Mouse (Mus musculus) testis, postnatal 10 days (tissue): ENCODE data around the gene Aldh3b3.
"Not testable (repeated sequence)": the region's sequence is repeated elsewhere in the genome, so short reads cannot be mapped to it uniquely, and the experiment has no call there.

Source experiments
- DNase-seq: peaks from one replicate; pipeline ENCODE4 v3.0.0; 2021; ENCODE audit warnings: low spot score

Aldh3b3 gene

DNA sequence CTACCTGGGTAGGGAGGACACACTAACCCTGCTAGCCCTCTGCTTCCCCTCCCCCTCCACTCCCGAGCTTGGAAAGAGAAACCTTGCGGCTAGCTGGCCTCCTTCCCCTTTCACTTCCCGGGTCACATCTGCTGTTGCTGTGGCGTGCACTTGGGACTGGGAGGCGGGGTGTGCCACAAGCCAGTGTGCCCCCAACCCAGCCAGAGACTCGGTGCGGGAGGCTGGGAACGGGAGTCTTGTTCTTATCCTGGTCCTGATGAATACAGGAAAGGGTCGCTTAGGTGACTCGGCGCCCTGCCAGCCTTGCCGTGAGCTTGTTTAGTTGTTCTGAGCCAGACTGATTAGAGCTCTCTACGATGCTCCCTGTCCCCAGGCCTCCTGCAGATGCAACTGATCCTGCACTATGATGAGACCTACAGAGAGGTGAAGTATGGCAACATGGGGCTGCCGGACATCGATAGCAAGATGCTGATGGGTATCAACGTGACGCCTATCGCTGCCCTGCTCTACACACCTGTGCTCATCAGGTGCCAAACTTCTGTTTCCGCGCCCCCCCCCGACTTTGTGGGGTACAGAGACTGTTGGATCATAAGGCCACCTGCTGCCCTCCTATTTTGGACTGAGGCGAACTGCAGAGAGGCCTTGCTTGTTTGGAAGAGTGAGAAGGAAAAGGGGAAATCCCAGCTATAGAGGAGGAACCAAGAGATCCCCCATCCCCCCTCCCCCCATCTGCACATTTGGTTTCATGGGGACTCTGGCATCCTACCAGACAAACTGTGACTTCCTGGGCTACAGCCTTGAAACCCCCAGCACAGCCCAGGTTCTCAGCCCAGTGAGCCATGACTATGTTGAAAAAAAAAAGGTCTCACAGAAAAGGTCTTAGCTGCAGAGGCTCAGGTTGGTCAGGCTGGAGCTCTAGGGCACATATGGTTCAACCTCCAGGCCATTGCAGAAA lies 22.3 kb upstream of the Aldh3b3 start:
- DNase-seq, result peak; percentile 75

DNA sequence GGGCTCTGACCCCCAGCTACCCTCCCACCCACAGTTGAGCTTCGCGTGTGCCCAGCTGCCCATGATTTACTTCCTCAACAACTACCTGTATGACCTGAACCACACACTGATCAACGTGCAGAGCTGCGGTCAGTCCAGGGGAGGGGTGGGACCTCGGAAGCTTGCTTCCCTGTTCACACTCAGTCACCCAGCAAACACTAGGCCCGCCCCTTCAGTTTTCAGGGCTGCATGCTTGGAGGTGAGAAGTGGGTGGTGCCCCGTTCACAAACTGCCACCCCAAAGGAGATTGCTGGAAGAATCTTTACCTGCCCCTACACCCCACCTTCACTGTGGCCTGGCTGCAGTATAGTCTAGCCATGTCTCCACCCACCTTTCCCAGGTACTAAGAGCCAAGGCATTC lies 16.1 kb upstream of the Aldh3b3 start:
- no peak for DNase-seq

DNA sequence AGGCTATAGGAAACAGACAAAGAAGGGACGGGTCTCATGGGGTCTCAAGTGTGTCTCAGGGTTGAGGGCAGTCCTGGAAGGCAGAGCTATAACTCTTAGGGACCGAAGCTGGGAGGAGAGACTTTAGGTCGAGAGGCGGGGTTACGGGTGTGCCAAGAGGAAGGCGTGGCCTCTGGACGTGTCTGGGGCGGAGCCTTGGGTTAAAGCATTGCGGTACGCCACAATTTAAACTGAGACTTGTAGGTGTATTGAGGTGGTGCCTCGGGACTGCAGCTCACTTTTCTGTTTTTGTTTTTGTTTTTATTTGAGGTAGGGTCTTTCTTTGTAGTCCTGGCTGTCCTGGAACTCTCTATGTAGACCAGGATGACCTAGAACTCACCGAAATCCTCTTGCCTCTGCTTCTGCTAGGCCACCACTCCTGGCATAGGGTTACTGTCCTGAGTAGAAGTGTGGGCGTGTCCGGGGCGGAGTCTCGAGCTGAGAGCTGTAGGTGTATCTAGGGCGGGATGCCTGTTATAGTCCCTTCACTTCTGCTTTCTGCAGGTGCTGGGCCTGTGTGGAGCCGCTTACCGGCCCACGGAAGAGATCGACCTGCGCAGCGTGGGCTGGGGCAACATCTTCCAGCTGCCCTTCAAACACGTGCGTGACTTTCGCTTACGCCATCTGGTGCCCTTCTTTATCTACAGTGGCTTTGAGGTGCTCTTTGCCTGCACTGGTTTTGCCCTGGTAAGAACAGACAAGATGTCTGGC lies 15.3 kb upstream of the Aldh3b3 start:
- no peak for DNase-seq

DNA sequence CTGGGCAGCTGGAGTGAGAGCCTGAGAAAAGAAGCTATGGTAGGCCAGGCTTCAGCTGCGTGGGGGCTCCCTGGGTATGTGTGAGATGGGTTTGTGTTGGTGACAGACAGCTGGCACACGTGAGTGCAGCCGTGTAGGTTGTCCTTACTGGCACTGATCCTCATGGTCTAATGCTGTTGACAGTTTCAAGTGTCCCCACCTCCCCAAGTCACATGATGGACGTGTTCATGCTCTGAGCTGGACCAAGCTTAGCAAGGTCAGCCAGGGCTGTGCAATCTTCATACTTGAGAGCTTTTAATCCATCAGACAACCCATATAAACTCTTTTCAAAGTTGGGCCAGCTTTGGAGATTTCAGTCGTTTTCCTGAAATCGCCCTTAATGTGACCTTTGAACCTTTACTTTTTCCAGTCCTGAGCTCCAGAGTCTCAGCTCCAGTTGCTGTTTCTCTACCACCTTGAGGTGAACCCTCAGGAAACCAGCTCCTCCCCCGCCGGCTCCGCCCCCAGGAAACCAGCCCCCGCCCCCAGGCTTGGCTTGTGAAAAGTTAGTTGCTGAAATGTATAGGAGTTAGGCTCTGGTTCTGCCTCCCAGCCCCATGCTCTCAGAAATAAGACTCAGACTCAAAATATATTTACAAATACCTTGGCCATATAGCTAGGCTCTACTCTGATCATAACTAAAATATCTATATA lies 12.4 kb upstream of the Aldh3b3 start:
- DNase-seq, result no peak

DNA sequence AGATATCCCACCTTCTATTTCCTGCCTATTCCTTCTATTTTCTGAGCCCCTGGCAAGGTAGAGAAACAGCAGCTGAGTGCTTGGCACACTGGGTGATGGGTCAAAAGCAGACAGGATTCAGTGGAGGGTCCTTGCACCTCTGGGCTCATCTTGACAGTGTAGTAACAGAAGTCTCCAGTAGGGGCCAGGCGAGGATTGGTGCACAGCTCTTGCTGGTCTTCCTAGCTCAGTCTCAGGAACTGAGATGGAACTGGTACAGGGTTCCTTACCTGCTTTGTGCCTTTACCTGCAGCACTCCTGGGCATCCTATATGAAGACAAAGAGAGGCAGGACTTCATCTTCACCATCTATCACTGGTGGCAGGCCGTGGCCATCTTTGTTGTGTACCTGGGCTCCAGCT lies 11.7 kb upstream of the Aldh3b3 start:
- DNase-seq, result peak; percentile 84

DNA sequence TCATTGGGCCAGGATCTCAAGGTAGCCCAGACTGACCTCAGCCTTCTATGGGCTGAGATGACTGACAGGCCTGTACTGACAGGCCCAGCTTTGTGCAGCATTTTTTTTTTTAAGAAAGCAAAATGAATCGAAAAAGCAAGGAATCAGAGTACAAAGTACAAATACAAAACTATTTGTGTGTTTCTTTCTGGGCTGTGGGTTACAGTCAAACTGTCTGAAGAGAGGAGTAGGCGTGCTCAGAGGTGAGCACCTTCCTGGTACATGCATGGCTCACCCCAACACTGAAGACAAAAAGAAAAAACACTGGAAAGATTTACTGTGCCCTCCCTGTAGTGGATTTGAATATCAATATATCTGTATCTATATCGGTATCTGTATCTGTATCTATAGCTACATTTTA lies 10.6 kb upstream of the Aldh3b3 start:
- DNase-seq, result no peak

DNA sequence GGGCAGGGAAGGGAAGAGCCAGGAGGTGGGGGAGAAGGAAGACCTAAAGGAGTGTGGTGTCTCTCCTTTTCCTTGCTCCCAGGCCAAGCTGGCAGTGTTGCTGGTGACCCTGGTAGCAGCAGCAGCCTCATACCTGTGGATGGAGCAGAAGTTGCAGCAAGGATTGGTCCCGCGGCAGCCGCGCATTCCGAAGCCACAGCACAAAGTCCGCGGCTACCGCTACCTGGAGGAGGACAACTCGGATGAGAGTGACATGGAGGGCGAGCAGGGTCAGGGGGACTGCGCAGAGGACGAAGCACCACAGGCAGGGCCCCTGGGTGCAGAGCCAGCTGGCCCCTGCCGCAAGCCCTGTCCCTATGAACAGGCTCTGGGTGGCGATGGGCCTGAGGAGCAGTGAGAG lies 9.9 kb upstream of the Aldh3b3 start:
- no peak for DNase-seq

DNA sequence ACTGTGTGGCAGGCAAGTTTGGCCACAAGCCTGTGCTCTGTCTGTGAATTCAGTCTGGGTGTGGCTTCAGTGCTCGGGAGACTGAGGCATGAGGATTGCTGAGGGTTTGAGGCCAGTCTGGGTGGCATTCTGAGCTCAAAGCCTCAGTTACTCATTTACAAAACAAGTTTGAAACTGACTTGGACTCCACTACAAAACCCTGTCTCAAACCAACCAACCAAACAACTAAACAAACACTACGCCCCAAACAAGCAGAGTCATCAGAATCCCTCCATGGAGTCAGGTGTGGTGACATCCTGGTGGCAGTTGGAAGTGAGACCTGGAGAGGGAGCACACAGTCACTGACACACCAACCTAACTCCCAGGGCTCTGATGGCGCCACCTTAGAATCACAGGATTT lies 8.1 kb upstream of the Aldh3b3 start:
- no peak for DNase-seq

DNA sequence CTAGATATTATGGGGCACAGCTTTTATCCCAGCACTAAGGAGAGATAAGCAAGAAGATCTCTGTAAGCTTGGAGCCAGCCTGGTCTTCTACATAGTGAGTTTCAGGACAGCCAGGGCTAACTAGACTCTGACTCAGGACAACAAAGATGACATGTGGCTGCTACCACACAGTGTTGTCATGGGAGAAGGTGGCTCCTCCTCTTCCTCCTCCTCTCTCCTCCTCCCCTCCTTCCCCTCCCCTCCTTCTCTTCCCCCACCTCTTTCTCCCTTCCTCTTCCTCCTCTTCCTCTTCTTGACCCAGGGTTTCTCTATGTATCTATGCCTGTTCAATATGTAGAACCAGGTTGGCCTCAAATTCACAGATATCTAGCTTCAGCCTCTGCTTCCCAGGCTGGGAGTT lies 7.0 kb upstream of the Aldh3b3 start:
- no peak for DNase-seq

DNA sequence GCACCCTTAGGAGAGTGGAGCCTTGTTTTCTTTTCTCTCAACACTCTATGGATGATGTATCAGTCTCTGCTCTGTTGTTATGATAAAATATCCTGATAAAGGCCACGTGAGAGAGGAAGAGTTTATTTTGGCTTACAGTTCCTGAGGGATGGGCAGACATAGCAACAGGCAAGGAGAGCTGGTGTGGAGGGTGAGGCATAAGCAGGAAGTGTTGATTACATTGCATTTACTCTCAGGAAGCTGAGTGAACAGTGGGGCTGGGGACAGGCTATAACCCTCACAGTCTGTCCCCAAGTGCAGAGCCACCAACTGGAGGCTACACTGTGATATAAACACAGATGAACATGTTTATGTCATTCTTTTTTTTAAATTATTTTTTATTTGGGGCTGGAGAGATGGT lies 6.3 kb upstream of the Aldh3b3 start:
- DNase-seq, result no peak

DNA sequence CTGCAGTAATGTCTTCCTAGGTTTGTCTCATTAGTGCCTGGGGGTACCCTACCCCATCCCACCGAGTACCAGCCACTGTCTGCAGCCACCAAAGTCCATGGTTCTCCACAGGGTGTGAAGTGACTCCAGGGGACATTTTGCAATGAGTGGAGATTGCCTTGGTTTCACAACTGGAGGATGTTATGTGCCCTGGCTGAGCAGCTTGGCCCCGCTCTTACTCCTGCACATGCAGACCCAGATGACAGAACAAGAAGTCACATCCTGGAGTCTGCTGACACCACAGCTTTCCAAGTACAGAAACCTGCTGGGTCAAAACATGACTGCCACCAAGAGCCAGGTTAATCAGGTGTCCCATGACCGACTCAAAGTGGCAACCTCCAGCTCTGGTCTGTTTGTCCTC lies 3.4 kb upstream of the Aldh3b3 start:
- DNase-seq, result no peak

DNA sequence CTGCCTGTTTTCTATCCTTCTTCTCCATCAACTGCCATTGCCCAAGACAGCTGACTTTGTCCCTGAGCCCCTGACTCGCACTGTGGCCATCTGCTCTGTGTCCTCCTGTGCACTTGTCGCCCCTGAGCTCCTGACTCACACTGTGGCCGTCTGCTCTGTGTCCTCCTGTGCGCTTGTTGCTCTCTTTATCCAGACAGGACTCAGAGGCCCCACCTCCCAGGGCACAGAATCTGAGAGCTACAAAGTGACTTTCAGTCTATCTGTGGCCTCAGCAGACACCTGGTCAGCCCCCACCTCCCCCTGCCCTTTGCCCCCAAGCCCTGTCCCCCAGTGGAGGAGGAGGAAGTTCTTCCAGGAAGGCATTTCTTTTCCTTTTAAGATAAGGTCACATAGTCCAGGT lies 2.6 kb upstream of the Aldh3b3 start:
- DNase-seq, result no peak

DNA sequence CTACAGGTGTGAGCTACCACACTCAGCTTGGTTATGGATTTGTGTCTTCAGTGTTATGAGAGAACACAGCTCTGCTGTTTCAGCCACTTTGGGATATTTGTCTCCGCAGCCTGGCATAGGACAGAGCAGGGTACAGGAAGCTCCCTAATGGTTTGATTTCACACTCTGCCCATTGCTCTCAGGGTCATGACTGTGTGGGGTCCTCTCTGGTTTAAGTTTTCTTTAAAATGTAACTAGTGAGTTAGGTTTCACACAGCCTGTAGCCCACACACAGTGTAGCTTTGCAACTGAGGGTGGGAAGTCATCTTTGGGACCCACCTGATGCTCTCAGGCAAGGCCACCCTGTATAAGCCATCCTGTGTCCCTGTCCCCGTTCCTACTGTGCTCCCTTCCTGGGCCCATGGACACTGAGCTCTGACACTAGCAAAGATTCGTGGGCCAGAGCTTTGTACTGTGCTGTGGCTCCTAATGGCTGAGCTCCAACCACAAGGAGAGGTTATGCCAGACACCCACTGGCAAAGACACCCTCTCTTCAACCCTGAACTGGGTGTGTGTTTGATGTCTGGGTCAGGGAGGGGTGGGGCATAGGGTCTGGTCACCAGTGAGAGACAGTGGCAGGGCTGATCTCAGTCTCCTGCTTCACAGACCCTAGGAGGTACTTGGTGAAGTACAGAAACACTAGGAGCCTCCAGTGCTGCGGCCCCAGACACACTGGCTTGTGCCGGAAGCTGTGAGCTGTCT lies 979 bp upstream of the Aldh3b3 start:
- DNase-seq, result not testable (repeated sequence)

DNA sequence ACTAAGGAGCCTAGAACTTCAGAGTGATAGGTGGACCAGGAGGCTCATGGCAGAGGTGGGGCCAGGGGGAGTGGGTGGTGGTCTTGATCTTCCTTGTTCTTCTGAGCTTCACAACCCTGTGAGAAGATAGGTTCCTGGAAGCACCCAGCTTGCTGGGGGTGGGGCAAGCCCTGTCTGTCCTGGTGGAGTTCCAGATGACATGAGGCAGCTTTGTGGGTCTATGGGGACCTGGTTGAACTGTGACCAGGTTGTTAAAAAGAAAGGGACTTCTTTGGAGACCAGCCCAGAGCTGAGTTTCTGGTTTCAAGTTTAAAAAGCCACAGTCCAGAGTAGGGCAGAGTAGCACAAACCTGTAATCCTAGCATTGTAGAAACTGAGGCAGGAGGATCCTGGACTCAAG lies 585 bp downstream of the Aldh3b3 start:
- no peak for DNase-seq

DNA sequence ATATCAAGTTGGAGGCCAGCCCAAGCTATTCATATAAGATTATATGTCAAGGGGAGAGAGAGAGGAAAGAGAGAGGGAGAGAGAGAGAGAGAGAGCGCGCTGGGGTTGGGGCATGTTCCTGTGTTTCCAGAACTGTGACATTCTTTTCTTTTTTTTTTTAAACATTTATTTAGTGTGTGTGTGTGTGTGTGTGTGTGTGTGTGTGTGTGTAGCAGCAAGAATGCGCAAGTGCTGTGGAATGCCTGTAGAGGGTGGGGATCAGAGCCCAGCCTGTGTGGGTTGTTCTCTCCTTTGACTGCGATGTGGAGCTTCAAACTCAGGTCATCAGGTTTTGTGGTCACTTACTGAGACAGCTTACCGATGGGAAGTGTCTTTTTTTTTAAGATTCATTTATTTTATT lies 1.8 kb downstream of the Aldh3b3 start:
- DNase-seq, result no peak

DNA sequence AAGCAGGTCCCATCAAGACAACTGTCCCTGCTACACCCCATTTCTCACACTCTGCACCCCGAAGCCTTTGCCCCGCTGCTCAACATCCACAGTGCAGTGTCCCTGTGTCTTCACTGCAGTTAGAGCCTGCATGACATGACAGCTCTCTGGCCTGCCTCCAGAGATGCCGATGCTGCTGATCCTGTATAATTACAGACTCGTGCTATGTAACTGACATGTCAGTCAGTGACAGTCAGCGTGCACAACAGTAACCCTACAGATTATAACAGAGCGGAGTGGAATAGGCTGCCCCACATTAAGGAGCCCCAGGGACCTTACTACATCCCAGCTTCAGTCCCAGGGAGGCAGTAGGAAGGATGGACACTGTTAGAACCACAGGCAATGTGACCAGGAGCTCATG lies 3.4 kb downstream of the Aldh3b3 start:
- not testable (repeated sequence) for DNase-seq

DNA sequence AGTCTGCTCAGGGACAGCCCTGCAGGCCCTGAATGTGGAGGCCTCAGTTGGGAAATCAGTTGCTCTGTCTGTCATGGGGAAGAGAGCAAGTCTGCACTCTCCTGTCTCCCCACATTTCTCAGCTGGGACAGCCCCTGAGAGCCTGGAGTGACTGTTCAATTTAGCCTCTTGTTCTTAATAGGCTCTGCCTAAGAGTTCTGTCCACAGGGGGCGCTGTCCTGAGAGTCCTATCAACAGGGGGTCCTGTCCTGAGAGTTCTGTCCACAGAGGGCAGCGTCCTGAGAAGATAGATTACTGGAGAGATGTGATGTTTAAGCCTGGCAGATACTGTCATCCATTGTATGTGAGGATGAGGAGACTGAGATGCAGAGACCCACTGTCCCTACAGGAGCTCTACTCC lies 4.0 kb downstream of the Aldh3b3 start:
- peak; percentile 71 for DNase-seq

DNA sequence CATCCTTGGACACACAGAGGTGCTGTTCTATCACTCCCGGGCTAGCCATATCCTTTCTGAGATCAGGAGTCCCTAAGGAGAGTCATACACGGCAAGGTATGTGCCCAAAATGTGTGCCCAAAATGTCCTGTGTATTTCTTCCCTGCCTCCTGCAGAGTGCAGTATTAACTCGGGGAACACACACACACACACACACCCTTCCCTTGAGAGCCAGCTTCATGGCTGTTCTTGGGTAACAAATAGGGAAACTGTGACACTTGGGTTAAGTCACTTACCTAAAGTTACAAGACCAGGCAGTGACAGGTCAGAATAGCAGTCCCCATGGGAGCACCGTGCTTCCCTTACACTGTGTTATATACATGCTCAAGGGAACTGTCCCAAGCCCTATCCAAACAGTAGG lies 5.6 kb downstream of the Aldh3b3 start:
- DNase-seq, result no peak

DNA sequence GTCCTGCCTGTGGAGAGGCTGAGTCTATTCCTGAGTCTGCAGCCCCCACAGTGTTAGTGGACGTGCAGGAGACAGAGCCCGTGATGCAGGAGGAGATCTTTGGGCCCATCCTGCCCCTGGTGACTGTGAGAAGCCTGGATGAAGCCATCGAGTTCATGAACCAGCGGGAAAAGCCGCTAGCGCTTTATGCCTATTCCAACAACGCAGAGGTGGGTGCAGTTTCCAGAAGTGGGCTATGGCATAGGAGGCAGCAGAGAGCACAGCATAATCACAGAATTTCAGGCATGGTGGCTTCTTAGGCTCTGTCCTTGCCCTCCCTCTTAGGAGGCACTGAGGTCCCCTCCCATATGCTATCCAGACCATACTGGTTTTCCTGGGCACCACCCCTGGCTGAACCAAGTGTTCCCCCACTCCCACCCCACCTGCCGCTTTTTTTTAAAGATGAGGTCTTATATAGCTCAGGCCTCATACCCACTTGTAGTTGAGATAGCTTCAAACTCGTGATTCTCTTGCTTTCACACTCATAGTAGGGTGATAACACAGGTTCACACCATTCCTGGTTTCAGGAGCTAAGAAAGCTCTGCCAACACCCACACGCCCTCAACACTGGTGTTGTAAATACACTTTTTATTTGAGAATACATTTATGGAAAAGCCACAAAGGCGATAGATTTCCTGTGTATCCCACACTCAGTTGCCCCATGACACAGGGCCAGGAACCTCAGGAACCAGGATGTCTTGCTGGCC lies 8.1 kb downstream of the Aldh3b3 start:
- DNase-seq, result no peak

DNA sequence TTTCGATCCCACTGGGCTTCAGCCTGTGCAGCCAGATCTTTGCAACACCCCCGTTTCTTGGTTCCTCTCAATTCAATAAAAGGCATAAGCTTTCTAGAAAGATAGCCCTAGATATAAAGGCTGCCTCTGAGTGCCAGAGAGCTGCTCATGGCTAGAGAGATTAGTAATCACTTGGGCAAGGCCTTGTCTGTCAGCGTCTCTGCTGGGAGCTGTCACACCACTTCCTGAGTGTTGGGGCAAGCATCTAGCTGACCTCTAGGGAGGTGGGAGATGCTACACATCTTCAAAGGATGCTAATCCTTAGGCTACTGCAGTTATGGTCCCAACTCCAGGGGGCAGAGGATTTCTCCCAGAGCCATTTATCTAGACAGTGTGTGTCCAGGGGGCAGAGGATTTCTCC lies 8.8 kb downstream of the Aldh3b3 start:
- DNase-seq, result no peak

DNA sequence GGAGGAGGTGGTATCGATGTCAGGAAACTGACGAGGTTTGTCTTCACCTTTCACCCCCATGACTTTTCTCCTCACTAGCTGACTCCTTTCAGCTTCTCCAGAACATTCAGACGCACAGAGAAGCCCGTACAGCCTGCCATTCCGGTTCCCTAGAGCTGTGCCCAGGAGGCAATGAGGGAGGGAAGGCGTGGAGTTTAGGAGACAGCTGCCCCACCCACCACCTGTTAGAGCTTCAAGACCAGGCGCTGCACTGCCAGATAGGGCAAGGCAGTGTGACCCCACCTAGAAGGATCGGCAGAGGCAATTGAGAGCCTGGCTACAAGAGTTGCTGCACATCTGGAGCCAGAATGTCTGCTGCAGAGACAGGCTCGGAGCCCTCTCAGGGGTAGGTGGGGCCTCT lies 13.8 kb downstream of the Aldh3b3 start, which contains the start of gene Aldh3b2:
Aldh3b2 (plus strand) TSS at position 100 of the 400 bp plus-strand sequence.
- peak; percentile 39 for DNase-seq
